Mouse (Mus musculus): ENCODE measurements around the gene Kirrel. TPM values are rescaled to one million over a fixed set of nuclear protein-coding genes. Genes with fewer than 3 reads are reported as not detected.

Gene Kirrel
- total and polyA plus RNA-seq, 3 experiments = not detected

- Histone ChIP-seq H3K36me3 (replicated peaks in 1 of 2; ENCODE audit: control insufficient read depth in 1 of 2, insufficient read depth in 1 of 2, low read length in 1 of 2) (no peaks in the 10 kb centered on the region), H3K4me3 (replicated peaks in 1 of 3; ENCODE audit: low read depth in 2 of 3, low read length in 2 of 3, poor library complexity in 1 of 3) (no peak overlapping the region), H3K4me1 (ENCODE audit: control insufficient read depth in 1 of 2, insufficient read depth in 2 of 2) (no peaks in the 10 kb centered on the region), H3K4me2 (ENCODE audit: insufficient read depth, low read depth, poor library complexity, severe bottlenecking) (no peak overlapping the region), H3K27ac (ENCODE audit: insufficient read depth, low read depth) (no peak overlapping the region), H3K79me2 (replicated peaks; ENCODE audit: control insufficient read depth, extremely low read depth, insufficient read depth, poor library complexity, severe bottlenecking) (no peaks in the 10 kb centered on the region), H3K9me3 (replicated peaks; ENCODE audit: low read length) (no peaks in the 10 kb centered on the region), H3K27me3 (replicated peaks) (peaks cover 38% of the 10 kb centered on the region), H3K9ac (ENCODE audit: insufficient read depth, low read depth) (no peak overlapping the region)
- dilution Hi-C loops (cut with MboI; ENCODE audit: extremely low pct_ligation_motif_present, extremely low pct_unique_long_range_greater_than_20kb, low sequenced_read_pairs) = no loop called here
- DNase-seq (ENCODE audit: extremely low read depth) = no peak
- TF ChIP-seq BHLHE40 (IDR thresholded peaks at IDR 0.05; ENCODE audit: low read depth, low read length) (no peak), POLR2AphosphoS2 (IDR thresholded peaks at IDR 0.05; ENCODE audit: low read depth, low read length) (no peak), RAD21 (IDR thresholded peaks at IDR 0.05; ENCODE audit: low read depth, low read length) (no peak), SIN3A (IDR thresholded peaks at IDR 0.05; ENCODE audit: low read length) (no peak), POLR2A (IDR thresholded peaks at IDR 0.05; ENCODE audit: low read depth, low read length) (no peak), MEF2A (IDR thresholded peaks at IDR 0.05; ENCODE audit: borderline replicate concordance, low read depth, low read length) (no peak), ZKSCAN1 (IDR thresholded peaks at IDR 0.05; ENCODE audit: borderline replicate concordance, low read depth, low read length) (no peak), TBP (conservative IDR thresholded peaks at IDR 0.05; ENCODE audit: low read depth, low read length) (no peak), JUN (IDR thresholded peaks at IDR 0.05; ENCODE audit: insufficient read depth, low read depth, low read length) (no peak), E2F4 (IDR thresholded peaks at IDR 0.05; ENCODE audit: insufficient replicate concordance, low read depth, low read length) (no peak), MAZ (IDR thresholded peaks at IDR 0.05; ENCODE audit: low read depth, low read length) (no peak), TCF12 (IDR thresholded peaks at IDR 0.05; ENCODE audit: low read depth, low read length) (no peak), CHD1 (IDR thresholded peaks at IDR 0.05; ENCODE audit: low read depth, low read length) (no peak), NRF1 (IDR thresholded peaks at IDR 0.05; ENCODE audit: low read depth, low read length) (no peak), UBTF (IDR thresholded peaks at IDR 0.05; ENCODE audit: low read depth, low read length) (no peak), JUND (conservative IDR thresholded peaks at IDR 0.05; ENCODE audit: low read depth, low read length) (no peak)
- in situ Hi-C loops (cut with MboI; ENCODE audit: low pct_ligation_motif_present, low pct_unique_long_range_greater_than_20kb, low sequenced_read_pairs) = no loop called here
Measured at GRCm38 (mm10) chr3:87153038-87153437, 21.5 kb downstream of the Kirrel start.

DNA sequence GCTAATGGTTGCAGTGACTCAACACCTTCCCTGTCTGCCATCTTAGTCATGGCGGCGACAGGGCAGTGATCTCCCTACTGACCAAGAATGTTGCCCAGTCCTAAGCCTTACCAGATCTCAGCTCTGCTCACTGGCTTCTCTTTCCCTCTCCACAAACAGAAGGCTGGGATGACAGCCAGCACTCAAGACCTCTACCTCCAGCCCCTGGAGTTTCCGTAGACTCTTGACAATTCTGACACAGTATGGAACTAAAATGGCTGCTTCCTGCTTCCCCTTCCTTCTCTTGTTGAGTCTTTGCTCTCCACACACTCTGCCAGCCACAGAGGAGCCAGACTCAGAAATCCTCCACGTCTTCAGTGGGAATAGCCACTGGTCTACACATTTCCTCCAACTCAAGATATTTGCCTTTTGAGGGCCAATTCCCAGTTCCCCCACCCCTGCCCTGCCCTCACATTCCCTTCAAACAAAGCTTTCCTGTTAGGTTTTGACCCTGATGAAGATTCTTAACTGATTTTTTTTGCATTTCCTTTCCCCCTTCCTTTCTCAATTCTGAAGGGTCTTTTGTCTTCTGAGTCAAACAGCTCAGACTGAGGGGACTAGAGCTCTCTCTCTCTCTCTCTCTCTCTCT, 22.3 kb downstream of the Kirrel start:
- H3K27me3 ChIP-seq (replicated peaks) = peaks cover 39% of the 10 kb centered on the region
- dilution Hi-C loops (cut with MboI; ENCODE audit: extremely low pct_ligation_motif_present, extremely low pct_unique_long_range_greater_than_20kb, low sequenced_read_pairs) = no loop called here
- H3K9ac ChIP-seq (ENCODE audit: insufficient read depth, low read depth) = no peak overlapping the region
- no peaks in the 10 kb centered on the region for H3K36me3 ChIP-seq (replicated peaks in 1 of 2; ENCODE audit: control insufficient read depth in 1 of 2, insufficient read depth in 1 of 2, low read length in 1 of 2)
- DNase-seq (ENCODE audit: extremely low read depth) = no peak
- H3K4me1 ChIP-seq (ENCODE audit: control insufficient read depth in 1 of 2, insufficient read depth in 2 of 2) = no peaks in the 10 kb centered on the region
- no peak overlapping the region for H3K27ac ChIP-seq (ENCODE audit: insufficient read depth, low read depth)
- no peak overlapping the region for H3K4me3 ChIP-seq (replicated peaks in 1 of 3; ENCODE audit: low read depth in 2 of 3, low read length in 2 of 3, poor library complexity in 1 of 3)
- H3K4me2 ChIP-seq (ENCODE audit: insufficient read depth, low read depth, poor library complexity, severe bottlenecking) = no peak overlapping the region
- H3K9me3 ChIP-seq (replicated peaks; ENCODE audit: low read length) = no peaks in the 10 kb centered on the region
- no peaks in the 10 kb centered on the region for H3K79me2 ChIP-seq (replicated peaks; ENCODE audit: control insufficient read depth, extremely low read depth, insufficient read depth, poor library complexity, severe bottlenecking)
- TF ChIP-seq MEF2A (IDR thresholded peaks at IDR 0.05; ENCODE audit: borderline replicate concordance, low read depth, low read length) = no peak
- no peak for TF ChIP-seq ZNF384 (IDR thresholded peaks at IDR 0.05; ENCODE audit: low read depth, low read length)
- TF ChIP-seq HCFC1 (IDR thresholded peaks at IDR 0.05; ENCODE audit: low read depth, low read length) = no peak
- no peak for TF ChIP-seq TBP (conservative IDR thresholded peaks at IDR 0.05; ENCODE audit: low read depth, low read length)
- no peak for TF ChIP-seq ZC3H11A (IDR thresholded peaks at IDR 0.05; ENCODE audit: low read depth, low read length)
- TF ChIP-seq POLR2A (IDR thresholded peaks at IDR 0.05; ENCODE audit: low read depth, low read length) = no peak
- in situ Hi-C loops (cut with MboI; ENCODE audit: low pct_ligation_motif_present, low pct_unique_long_range_greater_than_20kb, low sequenced_read_pairs) = no loop called here
